Mouse (Mus musculus): ENCODE measurements at regions not wholly inside any gene's neighbourhood (a gene's known extent, or its start where the extent isn't known, plus 50 kb on each side); places are given as distances from the start of the nearest gene placed in this dataset.

DNA sequence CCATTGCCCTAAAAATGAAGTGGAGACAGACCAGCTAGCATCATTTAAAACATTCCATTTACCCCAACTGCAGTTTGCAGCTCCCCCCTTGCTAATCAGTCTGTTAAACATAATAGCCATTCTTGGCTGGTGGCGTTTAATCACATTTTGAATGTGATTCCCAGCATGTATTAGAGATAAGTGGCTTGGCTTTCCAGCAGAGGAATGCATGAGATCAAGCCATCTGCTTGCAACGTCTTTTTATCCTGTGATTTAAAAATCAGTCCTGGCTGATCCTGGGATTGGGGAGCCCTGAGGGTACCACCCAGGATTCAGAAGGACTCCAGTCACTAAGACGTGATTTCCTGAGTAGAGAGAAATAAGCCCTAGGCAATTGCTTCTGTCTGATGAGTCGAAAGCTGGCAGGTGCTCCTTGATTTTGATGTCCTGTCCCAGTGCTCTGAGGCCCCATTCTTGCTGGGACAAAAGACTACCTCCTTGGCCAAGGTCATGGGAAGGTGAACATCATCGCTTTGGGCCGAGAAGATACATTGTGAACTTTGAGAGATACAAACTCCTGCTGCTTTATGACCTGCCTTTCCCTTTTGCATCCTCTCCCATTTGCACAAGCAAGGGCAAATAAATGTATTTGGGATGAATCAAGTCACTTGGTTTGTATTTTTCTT is 623.8 kb downstream of the Tmem132b start:
- Histone ChIP-seq H3K4me1 (replicated peaks; ENCODE audit: insufficient read depth, low read length) (no peaks in the 10 kb centered on the region), H3K9ac (ENCODE audit: low read depth, low read length) (no peak overlapping the region), H3K4me2 (ENCODE audit: low read length) (no peak overlapping the region), H3K9me3 (replicated peaks; ENCODE audit: low read length) (no peaks in the 10 kb centered on the region), H3K36me3 (ENCODE audit: insufficient read depth, low read length) (no peaks in the 10 kb centered on the region), H3K4me3 (replicated peaks; ENCODE audit: low read depth, low read length) (no peak overlapping the region), H3K27ac (no peak overlapping the region), H3K27me3 (ENCODE audit: insufficient read depth, low read length) (no peaks in the 10 kb centered on the region)
- TF ChIP-seq CTCF (IDR thresholded peaks at IDR 0.05; ENCODE audit: low read depth), result no peak
- 51% methylated on average over 6 of the region's 6 CpGs for WGBS
- ATAC-seq (replicated peaks; ENCODE audit: low FRiP score, low read depth) (no peak), DNase-seq (ENCODE audit: low spot score) (no peak)

DNA sequence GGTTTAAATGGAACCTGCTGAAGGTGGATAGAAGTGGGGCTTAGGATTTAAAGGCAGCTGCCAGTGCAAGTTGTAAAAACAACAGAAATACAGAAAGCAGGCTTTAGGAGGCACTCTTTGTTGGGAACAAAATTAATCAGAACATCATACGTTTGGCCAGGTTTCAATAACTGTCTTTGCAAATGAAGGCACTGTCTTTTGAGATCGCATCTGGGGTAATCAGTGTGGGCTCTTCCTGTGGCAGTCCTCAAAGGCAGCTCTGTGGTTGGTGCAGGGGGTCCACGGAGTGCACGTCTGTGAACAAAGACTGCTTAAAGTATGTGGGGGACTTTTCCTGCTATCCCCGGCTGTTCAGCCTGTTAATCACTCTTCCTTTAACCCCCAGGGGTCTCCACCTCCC is 654.5 kb downstream of the Tmem132b start:
- ATAC-seq (replicated peaks; ENCODE audit: low FRiP score, low read depth), result no peak
- Histone ChIP-seq H3K4me2 (ENCODE audit: low read length) (no peak overlapping the region), H3K27ac (no peak overlapping the region), H3K27me3 (ENCODE audit: insufficient read depth, low read length) (no peaks in the 10 kb centered on the region), H3K9ac (ENCODE audit: low read depth, low read length) (no peak overlapping the region), H3K4me1 (replicated peaks; ENCODE audit: insufficient read depth, low read length) (no peaks in the 10 kb centered on the region), H3K36me3 (ENCODE audit: insufficient read depth, low read length) (no peaks in the 10 kb centered on the region), H3K9me3 (replicated peaks; ENCODE audit: low read length) (no peaks in the 10 kb centered on the region), H3K4me3 (replicated peaks; ENCODE audit: low read depth, low read length) (no peak overlapping the region)
- DNase-seq (ENCODE audit: low spot score), result no peak
- WGBS, result 46% methylated on average over 5 of the region's 5 CpGs
- no peak for TF ChIP-seq CTCF (IDR thresholded peaks at IDR 0.05; ENCODE audit: low read depth)

DNA sequence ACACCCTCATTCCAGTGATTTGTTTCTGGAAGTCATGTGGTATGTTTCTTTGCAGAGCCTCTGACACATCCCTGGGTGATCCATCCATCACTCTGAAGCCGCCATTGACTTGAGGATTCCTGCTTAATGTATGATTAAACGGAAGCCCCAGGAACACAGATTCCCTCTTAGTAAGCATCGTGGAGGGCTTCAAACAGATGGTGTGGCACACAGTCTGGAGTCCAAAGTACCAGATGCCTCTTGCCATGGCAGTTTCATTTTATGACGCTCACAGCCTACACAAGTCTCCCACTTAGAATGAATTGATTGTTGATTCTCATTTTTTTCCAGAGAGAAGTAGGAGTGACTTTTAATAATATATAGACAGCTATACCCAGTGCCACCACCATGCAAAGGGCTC is 668.3 kb downstream of the Tmem132b start:
- DNase-seq (ENCODE audit: low spot score) (no peak), ATAC-seq (replicated peaks; ENCODE audit: low FRiP score, low read depth) (no peak)
- Histone ChIP-seq H3K36me3 (ENCODE audit: insufficient read depth, low read length) (no peaks in the 10 kb centered on the region), H3K27me3 (ENCODE audit: insufficient read depth, low read length) (no peaks in the 10 kb centered on the region), H3K9ac (ENCODE audit: low read depth, low read length) (no peak overlapping the region), H3K4me3 (replicated peaks; ENCODE audit: low read depth, low read length) (no peak overlapping the region), H3K9me3 (replicated peaks; ENCODE audit: low read length) (no peaks in the 10 kb centered on the region), H3K4me2 (ENCODE audit: low read length) (no peak overlapping the region), H3K27ac (no peak overlapping the region), H3K4me1 (replicated peaks; ENCODE audit: insufficient read depth, low read length) (no peaks in the 10 kb centered on the region)
- no peak for TF ChIP-seq CTCF (IDR thresholded peaks at IDR 0.05; ENCODE audit: low read depth)
- 74% methylated on average over 4 of the region's 4 CpGs for WGBS

DNA sequence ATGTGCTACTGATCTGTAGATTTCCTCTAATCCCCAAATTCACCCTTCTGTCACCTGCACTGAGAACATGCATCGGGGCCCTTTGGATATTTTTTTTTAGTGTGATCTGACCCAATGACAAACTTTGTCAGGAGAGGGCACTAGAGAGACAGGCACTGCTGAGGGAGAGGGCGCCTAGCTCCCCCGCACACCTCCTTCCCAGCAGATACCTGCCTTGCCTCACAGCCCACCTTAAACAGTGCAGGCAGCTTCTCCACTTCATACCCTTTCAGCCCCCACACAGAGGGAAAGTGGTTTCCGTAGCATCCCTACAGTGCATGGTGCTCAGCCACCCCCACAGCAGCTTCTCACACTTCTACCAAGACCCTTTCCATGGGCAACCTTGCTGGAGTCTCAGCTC is 670.0 kb downstream of the Tmem132b start:
- H3K4me1 ChIP-seq (replicated peaks; ENCODE audit: insufficient read depth, low read length), result no peaks in the 10 kb centered on the region
- H3K4me3 ChIP-seq (replicated peaks; ENCODE audit: low read depth, low read length), result no peak overlapping the region
- H3K4me2 ChIP-seq (ENCODE audit: low read length), result no peak overlapping the region
- H3K9ac ChIP-seq (ENCODE audit: low read depth, low read length), result no peak overlapping the region
- ATAC-seq (replicated peaks; ENCODE audit: low FRiP score, low read depth) (no peak), DNase-seq (ENCODE audit: low spot score) (peak; percentile 40)
- peak; percentile 59 for TF ChIP-seq CTCF (IDR thresholded peaks at IDR 0.05; ENCODE audit: low read depth)
- H3K9me3 ChIP-seq (replicated peaks; ENCODE audit: low read length), result no peaks in the 10 kb centered on the region
- H3K27ac ChIP-seq, result no peak overlapping the region
- WGBS, result 21% methylated on average over 4 of the region's 4 CpGs
- no peaks in the 10 kb centered on the region for H3K36me3 ChIP-seq (ENCODE audit: insufficient read depth, low read length)
- H3K27me3 ChIP-seq (ENCODE audit: insufficient read depth, low read length), result no peaks in the 10 kb centered on the region

DNA sequence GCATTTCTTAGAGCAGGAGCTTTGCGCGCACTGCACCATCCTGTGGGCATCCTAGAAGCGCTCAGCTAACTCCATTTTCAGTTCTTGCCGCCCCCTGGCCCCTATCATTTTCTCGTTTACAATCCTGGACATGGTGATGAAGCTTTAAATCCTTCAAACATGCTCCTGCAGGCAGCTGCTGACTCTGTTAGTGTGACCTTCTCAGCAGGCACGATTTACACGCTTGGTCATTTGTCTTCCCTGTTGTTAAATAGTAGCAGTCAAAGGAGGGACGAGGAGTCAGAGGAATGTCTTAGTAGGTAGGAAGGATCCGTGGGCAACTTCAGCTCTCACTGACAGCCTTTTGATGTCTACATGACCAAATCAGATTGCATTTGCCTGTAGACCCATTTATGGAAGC is 670.4 kb downstream of the Tmem132b start:
- ATAC-seq (replicated peaks; ENCODE audit: low FRiP score, low read depth) (no peak), DNase-seq (ENCODE audit: low spot score) (peak; percentile 9)
- TF ChIP-seq CTCF (IDR thresholded peaks at IDR 0.05; ENCODE audit: low read depth), result no peak
- Histone ChIP-seq H3K4me3 (replicated peaks; ENCODE audit: low read depth, low read length) (no peak overlapping the region), H3K9me3 (replicated peaks; ENCODE audit: low read length) (no peaks in the 10 kb centered on the region), H3K36me3 (ENCODE audit: insufficient read depth, low read length) (no peaks in the 10 kb centered on the region), H3K9ac (ENCODE audit: low read depth, low read length) (no peak overlapping the region), H3K27me3 (ENCODE audit: insufficient read depth, low read length) (no peaks in the 10 kb centered on the region), H3K4me2 (ENCODE audit: low read length) (no peak overlapping the region), H3K4me1 (replicated peaks; ENCODE audit: insufficient read depth, low read length) (no peaks in the 10 kb centered on the region), H3K27ac (no peak overlapping the region)
- 12% methylated on average over 9 of the region's 9 CpGs for WGBS

DNA sequence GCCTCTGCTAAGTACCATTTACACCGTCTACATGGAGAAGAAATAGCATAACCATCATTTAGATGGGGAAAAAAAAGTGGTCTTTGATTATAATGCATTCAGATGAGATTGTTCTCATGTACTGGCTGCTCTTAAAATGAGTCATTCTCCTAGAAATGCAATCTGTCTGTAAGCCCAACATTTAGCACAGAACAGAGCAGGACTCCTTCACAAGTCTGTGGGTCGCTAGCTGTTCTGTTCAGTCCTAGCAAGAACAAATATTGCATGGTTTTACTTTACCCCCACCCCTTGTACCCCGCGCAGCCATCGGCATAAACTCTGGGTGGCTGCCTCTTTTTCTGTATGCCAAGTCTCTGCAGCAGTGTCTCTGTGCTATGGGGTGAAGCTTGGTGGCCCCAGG is 685.4 kb downstream of the Tmem132b start:
- WGBS, result 86% methylated on average over 5 of the region's 5 CpGs
- no peak overlapping the region for H3K9ac ChIP-seq (ENCODE audit: low read depth, low read length)
- TF ChIP-seq CTCF (IDR thresholded peaks at IDR 0.05; ENCODE audit: low read depth), result no peak
- H3K4me1 ChIP-seq (replicated peaks; ENCODE audit: insufficient read depth, low read length), result no peaks in the 10 kb centered on the region
- ATAC-seq (replicated peaks; ENCODE audit: low FRiP score, low read depth) (no peak), DNase-seq (ENCODE audit: low spot score) (no peak)
- H3K36me3 ChIP-seq (ENCODE audit: insufficient read depth, low read length), result no peaks in the 10 kb centered on the region
- no peaks in the 10 kb centered on the region for H3K9me3 ChIP-seq (replicated peaks; ENCODE audit: low read length)
- no peak overlapping the region for H3K27ac ChIP-seq
- no peaks in the 10 kb centered on the region for H3K27me3 ChIP-seq (ENCODE audit: insufficient read depth, low read length)
- no peak overlapping the region for H3K4me3 ChIP-seq (replicated peaks; ENCODE audit: low read depth, low read length)
- H3K4me2 ChIP-seq (ENCODE audit: low read length), result no peak overlapping the region

DNA sequence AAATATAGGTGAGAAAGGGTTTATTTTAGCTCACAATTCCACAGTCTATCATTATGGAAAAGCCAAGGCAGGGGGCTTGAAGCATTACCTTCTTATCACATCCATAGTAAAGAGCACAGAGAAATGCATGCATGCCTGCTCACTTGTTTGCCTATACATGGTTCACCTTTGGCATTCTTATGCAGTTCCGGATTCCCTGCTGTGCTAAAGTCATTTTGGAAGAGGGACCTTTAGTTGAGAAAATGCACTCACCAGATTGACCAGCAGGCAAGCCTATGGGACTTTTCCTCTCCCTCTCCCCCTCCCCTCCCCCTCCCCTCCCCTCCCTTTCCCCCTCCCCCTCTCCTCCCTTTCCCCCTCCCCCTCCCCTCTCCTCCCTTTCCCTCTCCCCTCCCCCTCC is 686.2 kb downstream of the Tmem132b start:
- Histone ChIP-seq H3K9ac (ENCODE audit: low read depth, low read length) (no peak overlapping the region), H3K36me3 (ENCODE audit: insufficient read depth, low read length) (no peaks in the 10 kb centered on the region), H3K9me3 (replicated peaks; ENCODE audit: low read length) (no peaks in the 10 kb centered on the region), H3K4me1 (replicated peaks; ENCODE audit: insufficient read depth, low read length) (no peaks in the 10 kb centered on the region), H3K27me3 (ENCODE audit: insufficient read depth, low read length) (no peaks in the 10 kb centered on the region), H3K27ac (no peak overlapping the region), H3K4me2 (ENCODE audit: low read length) (no peak overlapping the region), H3K4me3 (replicated peaks; ENCODE audit: low read depth, low read length) (no peak overlapping the region)
- no peak for DNase-seq (ENCODE audit: low spot score)
- no peak for ATAC-seq (replicated peaks; ENCODE audit: low FRiP score, low read depth)
- 80% methylated on average over 1 of the region's 1 CpGs for WGBS
- TF ChIP-seq CTCF (IDR thresholded peaks at IDR 0.05; ENCODE audit: low read depth), result no peak
